Mouse (Mus musculus) adrenal gland, adult 8-10 months (tissue): ENCODE results near the gene Gm6904. TPM values are rescaled to one million over a fixed set of nuclear protein-coding genes. Genes with fewer than 3 reads are reported as not detected.
"Not testable (repeated sequence)": the region's sequence is repeated elsewhere in the genome, so short reads cannot be mapped to it uniquely, and the experiment has no call there.

Source experiments
- DNase-seq: peaks from one replicate; pipeline ENCODE4 v3.0.0; 2022
- total RNA-seq, 4 experiments: library from RNA; stranded (reverse); gene quantifications; 2 replicates each; pipeline ENCODE4 v1.2.4; 2022

Gene Gm6904
- total RNA-seq: not detected

- DNase-seq: no peak
Observed at GRCm38 (mm10) chr14:59260056-59260455, at the start of gene Gm6904. Gm6904 (minus strand) TSS chr14:59260216.

DNA sequence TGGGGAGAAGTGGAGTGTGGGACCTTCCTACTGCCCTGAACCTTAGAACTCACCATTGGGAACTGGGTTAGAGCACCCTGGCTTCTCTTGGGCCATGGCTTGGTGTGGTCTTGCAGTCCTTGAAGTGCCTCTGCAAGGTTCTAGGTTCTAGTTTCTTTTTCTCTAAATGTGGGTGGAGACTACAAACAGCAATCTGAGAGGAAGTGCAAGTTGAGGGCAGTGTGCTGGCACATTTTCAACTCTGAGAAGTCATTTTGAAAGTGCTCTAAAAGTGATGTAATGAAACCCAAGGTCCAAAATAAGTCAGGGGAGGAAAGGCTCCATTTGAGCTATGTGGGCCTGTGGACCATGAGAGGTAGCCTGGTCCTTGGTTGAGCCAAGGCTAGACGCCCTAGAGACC lies 37.4 kb upstream of the Gm6904 start, which contains the start of gene Phf11a:
Gene Phf11a (minus strand): TSS at position 132 of the 400 bp plus-strand sequence.
- DNase-seq: not testable (repeated sequence)

DNA sequence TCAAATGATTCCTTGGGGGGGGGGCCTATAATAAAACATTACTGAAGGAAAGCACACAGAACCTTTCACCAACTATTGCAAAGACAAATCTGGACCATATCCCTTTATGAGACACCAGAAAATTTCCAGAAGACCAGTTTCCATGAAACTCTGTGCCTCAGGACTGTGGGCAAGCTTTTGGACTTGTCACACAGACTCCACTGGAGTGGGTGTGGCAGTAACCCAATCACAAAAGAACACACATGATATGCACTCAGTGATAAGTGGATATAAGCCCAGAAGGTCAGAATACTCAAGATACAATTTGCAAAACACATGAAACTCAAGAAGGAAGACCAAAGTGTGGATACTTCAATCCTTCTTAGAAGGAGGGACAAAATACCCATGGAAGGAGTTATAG lies 31.8 kb upstream of the Gm6904 start:
- DNase-seq: not testable (repeated sequence)

- DNase-seq: not testable (repeated sequence)
Observed at GRCm38 (mm10) chr14:59274961-59275360, 14.9 kb upstream of the Gm6904 start.

DNA sequence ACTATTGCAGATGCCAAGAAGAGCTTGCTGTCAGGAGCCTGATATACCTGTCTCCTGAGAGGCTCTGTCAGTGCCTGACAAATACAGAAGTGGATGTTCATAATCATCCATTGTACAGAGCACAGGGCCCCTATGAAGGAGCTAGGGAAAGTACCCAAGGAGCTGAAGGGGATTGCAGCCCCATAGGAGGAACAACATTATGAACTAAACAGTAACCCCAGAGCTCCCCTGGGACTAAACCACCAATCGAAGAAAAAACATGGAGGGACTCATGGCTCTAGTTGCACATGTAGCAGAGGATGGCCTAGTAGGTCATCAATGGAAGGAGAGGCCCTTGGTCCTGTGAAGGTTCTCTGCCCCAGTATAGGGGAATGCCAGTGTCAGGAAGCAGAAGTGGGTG lies 4.2 kb downstream of the Gm6904 start:
- not testable (repeated sequence) for DNase-seq

GRCm38 (mm10) chr14:59250350-59250749 lies 9.7 kb downstream of the Gm6904 start:
- DNase-seq: not testable (repeated sequence)

- no peak for DNase-seq
Observed at GRCm38 (mm10) chr14:59233635-59234034, 26.4 kb downstream of the Gm6904 start.

DNA sequence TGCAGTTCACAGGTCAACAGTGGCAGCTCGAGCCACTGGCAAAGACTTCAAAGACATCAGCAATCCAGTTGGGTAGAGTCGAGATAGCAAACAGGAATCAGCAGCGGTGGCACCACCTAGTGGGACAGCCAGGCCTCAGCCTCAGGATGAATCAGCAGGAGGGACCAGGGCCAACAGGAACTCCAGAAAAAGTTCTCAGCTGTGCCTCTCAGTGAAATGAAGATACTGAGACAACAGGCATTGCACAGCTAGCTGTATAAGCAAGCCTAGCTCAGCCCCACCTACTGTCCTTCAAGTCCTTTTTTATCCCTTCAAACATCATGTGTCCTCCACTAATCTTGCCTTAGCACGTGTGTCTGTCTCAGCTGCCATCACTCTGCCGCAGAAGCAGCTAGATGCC lies 28.0 kb downstream of the Gm6904 start:
- DNase-seq: peak; percentile 46

DNA sequence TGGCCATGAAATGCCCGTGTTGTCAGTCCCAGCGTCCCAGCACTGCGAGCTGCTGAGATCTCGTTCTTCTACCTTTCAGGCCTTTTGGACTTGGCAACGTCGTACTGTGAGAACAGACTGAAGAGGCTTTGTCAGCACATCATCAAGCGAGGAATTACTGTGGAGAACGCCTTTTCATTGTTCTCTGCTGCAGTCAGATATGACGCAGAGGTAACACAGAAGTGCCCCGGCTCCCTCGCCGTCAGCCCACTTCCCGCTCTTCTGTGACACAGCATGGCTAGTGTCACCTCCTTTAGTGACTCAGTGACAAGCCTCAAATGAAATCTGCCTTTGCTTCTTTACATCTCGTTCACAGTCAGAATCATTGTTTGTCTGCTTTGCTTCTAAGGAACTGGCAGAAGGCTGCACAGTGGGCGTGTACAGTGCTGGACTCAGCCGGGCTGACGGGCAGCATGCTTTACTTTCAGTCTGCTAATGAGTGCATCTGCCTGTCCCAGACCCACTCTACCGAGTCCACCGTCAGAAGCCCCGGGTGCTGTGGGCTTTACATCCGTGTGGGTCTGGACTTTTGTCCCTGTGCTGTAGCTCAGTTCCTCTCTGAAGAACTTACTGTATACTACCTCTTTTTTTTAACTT lies 29.6 kb downstream of the Gm6904 start:
- DNase-seq: no peak

- no peak for DNase-seq
Observed at GRCm38 (mm10) chr14:59229822-59230221, 30.2 kb downstream of the Gm6904 start.

DNA sequence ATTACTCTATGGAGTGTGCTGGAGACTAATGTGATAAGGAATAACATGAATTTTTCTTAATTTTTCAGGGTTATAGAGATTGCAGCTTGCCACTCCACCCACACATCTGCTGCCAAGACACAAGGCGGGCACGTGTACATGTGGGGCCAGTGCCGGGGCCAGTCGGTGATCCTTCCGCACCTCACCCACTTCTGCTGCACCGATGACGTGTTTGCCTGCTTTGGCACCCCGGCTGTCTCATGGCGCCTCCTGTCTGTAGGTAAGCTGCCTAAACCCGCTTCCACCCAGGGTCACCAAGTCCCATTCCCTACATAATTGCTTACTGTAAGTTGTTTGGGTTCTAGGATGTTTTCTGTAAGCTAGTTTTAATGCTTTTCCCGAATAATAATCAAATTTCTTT lies 33.8 kb downstream of the Gm6904 start:
- no peak for DNase-seq

DNA sequence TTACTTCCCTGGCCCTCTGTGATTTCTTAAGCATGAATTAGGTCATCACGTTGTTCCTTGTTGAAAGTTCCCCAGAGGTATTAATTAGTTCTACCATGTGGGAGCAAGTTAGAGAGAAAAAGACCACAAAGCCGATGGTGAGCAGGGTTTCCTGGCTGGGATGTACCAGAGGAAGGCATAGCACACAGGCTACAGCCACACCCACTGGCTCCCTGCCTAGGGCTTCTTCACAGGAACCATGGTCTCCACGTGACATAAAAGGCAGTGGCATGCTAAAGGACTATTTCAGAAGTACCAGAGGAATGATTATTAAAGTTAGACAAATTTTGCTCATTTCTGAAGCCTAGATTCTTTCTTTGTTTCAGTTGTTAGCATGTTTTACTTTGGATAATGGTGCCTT lies 40.8 kb downstream of the Gm6904 start:
- no peak for DNase-seq

- DNase-seq: no peak
Observed at GRCm38 (mm10) chr14:59209816-59210215, 50.2 kb downstream of the Gm6904 start.

GRCm38 (mm10) chr14:59209003-59209402 lies 51.0 kb downstream of the Gm6904 start:
- DNase-seq: no peak

DNA sequence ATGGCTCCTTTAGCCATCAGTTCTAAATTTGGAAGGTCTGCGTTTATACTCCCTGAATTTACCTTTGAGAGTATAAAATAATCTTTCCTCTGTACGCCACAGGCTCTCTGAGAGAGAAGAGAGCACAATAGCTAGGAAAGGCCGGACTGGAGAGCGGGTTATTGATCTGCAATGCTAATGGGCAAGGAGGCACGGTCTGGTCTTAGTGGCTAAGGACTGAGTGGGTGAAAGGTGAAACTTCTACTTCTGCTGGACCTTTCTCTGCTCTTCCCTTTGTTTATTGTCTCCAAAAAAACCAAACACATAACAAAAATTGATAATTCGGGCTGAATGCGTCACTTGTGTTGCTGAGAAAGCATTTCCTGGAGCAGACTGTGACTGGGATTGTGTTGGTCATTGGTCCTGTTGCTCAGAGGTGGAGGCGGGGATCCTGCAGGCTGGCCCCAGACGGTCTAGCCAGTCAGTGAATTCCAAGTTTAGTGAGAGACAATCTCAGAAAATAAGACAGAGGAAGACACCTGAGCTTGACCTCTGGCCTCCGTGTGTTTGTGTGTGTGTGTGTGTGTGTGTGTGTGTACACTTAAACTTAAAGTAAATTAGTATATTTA lies 53.9 kb downstream of the Gm6904 start:
- no peak for DNase-seq

- no peak for DNase-seq
Observed at GRCm38 (mm10) chr14:59205461-59205860, 54.6 kb downstream of the Gm6904 start.

GRCm38 (mm10) chr14:59201604-59202215 lies 58.3 kb downstream of the Gm6904 start:
- DNase-seq: no peak

- DNase-seq: peak; percentile 92
Observed at GRCm38 (mm10) chr14:59200711-59201603, 59.1 kb downstream of the Gm6904 start, which contains the start of gene Rcbtb1. Rcbtb1 (plus strand) TSS chr14:59201209.
